Mouse (Mus musculus): Measurements from ENCODE around the gene Hoxc6. TPM values are rescaled to one million over a fixed set of nuclear protein-coding genes. Genes with fewer than 3 reads are reported as not detected.
A peak's percentile ranks its signal among the peaks of the same experiment; 100 is the strongest.

The Hoxc6 gene
- polyA plus RNA-seq, 1 experiment from 2014 or later: 12.3 TPM

DNA sequence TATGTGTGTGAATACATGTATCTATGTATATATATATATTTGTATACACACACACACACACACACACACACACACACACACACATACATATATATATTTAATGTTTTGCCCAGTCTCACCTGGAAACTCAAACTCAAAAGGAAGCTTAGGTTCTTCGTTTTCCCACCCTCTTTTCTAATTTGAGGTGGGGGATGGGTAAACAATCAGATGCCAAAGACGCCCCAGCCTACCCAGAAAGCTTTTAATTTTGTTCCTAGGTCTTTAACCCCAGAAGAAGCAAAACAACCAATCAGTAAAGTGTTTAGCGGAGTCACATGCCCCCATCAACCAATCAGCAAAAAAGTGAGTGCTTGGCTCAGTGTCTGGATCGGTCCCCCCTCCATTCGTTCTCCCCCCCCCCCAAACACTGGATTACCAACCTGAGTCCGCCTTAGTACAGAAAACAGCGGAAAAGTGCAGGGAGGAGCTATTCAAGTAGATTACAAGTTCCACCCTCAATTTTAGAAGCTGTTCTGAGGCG is 22.9 kb downstream of the Hoxc6 start:
- peaks cover 71% of the 10 kb centered on the region for H3K4me1 ChIP-seq (ENCODE audit: control insufficient read depth, insufficient read depth, low read length)
- H3K27me3 ChIP-seq (ENCODE audit: control insufficient read depth, insufficient read depth, low read length): peaks cover 3% of the 10 kb centered on the region; the same call in 1 of the 2 replicates
- ATAC-seq (ENCODE audit: low FRiP score, low TSS enrichment): no peak
- H3K36me3 ChIP-seq (ENCODE audit: control insufficient read depth, insufficient read depth, low read length): no peaks in the 10 kb centered on the region; the same call in 1 of the 2 replicates
- no peak overlapping the region for H3K9ac ChIP-seq (ENCODE audit: low read depth, low read length)
- H3K4me2 ChIP-seq (replicated peaks; ENCODE audit: low read depth, low read length): peak overlapping the region; percentile 31
- H3K4me3 ChIP-seq (ENCODE audit: low read length): peak overlapping the region; percentile 2; the same call in 1 of the 2 replicates
- WGBS: 9% methylated on average over 8 of the region's 8 CpGs
- H3K9me3 ChIP-seq (ENCODE audit: control insufficient read depth, low read length): no peaks in the 10 kb centered on the region
- H3K27ac ChIP-seq (ENCODE audit: low read depth, low read length): no peak overlapping the region

GRCm38 (mm10) chr15:103021544-103021943 is 23.5 kb downstream of the Hoxc6 start:
- ATAC-seq (ENCODE audit: low FRiP score, low TSS enrichment): no peak
- H3K9ac ChIP-seq (ENCODE audit: low read depth, low read length): no peak overlapping the region
- 16% methylated on average over 8 of the region's 8 CpGs for WGBS
- H3K27me3 ChIP-seq (ENCODE audit: control insufficient read depth, insufficient read depth, low read length): peaks cover 3% of the 10 kb centered on the region; the same call in 1 of the 2 replicates
- H3K36me3 ChIP-seq (ENCODE audit: control insufficient read depth, insufficient read depth, low read length): no peaks in the 10 kb centered on the region; the same call in 1 of the 2 replicates
- peak overlapping the region; percentile 2; the same call in 1 of the 2 replicates for H3K4me3 ChIP-seq (ENCODE audit: low read length)
- peaks cover 73% of the 10 kb centered on the region for H3K4me1 ChIP-seq (ENCODE audit: control insufficient read depth, insufficient read depth, low read length)
- no peak overlapping the region for H3K27ac ChIP-seq (ENCODE audit: low read depth, low read length)
- H3K4me2 ChIP-seq (replicated peaks; ENCODE audit: low read depth, low read length): peak overlapping the region; percentile 31
- no peaks in the 10 kb centered on the region for H3K9me3 ChIP-seq (ENCODE audit: control insufficient read depth, low read length)

- Histone ChIP-seq H3K27ac (ENCODE audit: low read depth, low read length) (0 out of 2 replicates have a peak overlapping the region, but pooled peaks have one; percentile 3), H3K4me1 (ENCODE audit: control insufficient read depth, insufficient read depth, low read length) (peaks cover 67% of the 10 kb centered on the region), H3K36me3 (ENCODE audit: control insufficient read depth, insufficient read depth, low read length) (no peaks in the 10 kb centered on the region), H3K27me3 (ENCODE audit: control insufficient read depth, insufficient read depth, low read length) (peaks cover 3% of the 10 kb centered on the region; the same call in 1 of the 2 replicates), H3K9me3 (ENCODE audit: control insufficient read depth, low read length) (no peaks in the 10 kb centered on the region), H3K9ac (ENCODE audit: low read depth, low read length) (no peak overlapping the region), H3K4me2 (replicated peaks; ENCODE audit: low read depth, low read length) (no peak overlapping the region), H3K4me3 (ENCODE audit: low read length) (no peak overlapping the region)
- 9% methylated on average over 2 of the region's 2 CpGs for WGBS
- peak; percentile 56; the same call in 1 of the 2 replicates for ATAC-seq (ENCODE audit: low FRiP score, low TSS enrichment)
These were observed 26.1 kb downstream of the Hoxc6 start for GRCm38 (mm10) chr15:103024131-103024530.

DNA sequence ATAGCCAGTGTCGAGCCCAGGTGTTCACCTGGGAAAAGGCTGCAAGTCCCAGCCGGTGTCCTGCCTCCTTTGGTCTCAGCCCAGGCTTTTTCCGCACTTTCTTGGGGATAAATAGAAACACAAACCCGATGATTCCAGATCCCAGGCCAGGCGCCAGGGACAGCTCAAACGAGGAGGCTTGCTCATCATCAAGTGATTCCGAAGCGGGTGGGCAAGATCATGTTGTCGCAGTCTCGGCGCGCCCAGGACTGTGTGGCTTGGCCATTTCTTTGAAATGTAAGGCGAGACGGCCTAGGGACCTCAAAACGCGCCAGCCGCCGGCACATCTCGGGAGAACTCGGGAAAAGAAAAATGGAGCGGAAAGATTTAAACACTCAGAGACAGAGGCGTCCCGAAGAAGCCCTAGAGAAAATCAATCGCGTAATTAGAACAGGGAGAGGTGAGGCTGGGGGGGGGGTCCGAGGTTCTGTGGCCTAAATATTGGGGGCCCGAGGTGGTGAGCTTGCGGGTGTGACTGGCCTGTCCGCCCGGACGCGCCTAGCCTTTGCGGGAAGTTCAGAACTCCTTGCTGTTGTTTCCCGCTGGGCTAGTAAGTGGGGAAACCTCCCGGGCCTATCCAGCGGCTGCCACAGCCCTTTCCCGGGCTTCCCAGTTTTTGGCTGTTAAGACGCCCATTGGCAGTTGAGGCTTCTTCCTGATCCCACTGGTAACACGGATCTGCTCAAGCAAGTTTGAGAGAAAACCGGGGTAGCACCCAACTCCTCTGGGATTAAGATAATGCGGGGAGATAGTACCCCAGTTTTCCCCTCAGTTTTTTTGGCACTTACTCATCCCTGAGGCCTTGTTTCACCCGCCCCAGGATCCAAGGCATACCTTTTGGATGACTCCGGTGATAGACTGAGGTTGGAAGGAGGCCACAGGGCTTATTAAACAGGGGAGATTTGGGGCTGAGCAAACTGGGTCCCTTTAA is 29.5 kb downstream of the Hoxc6 start:
- 8% methylated on average over 43 of the region's 43 CpGs for WGBS
- H3K4me1 ChIP-seq (ENCODE audit: control insufficient read depth, insufficient read depth, low read length): peaks cover 61% of the 10 kb centered on the region
- peak overlapping the region; percentile 27 for H3K4me3 ChIP-seq (ENCODE audit: low read length)
- H3K27ac ChIP-seq (ENCODE audit: low read depth, low read length): peak overlapping the region; percentile 71
- peaks cover 3% of the 10 kb centered on the region; the same call in 1 of the 2 replicates for H3K27me3 ChIP-seq (ENCODE audit: control insufficient read depth, insufficient read depth, low read length)
- H3K9me3 ChIP-seq (ENCODE audit: control insufficient read depth, low read length): no peaks in the 10 kb centered on the region
- ATAC-seq (ENCODE audit: low FRiP score, low TSS enrichment): peak; percentile 29; the same call in 1 of the 2 replicates
- peak overlapping the region; percentile 44 for H3K9ac ChIP-seq (ENCODE audit: low read depth, low read length)
- peak overlapping the region; percentile 42 for H3K4me2 ChIP-seq (replicated peaks; ENCODE audit: low read depth, low read length)
- no peaks in the 10 kb centered on the region for H3K36me3 ChIP-seq (ENCODE audit: control insufficient read depth, insufficient read depth, low read length)

GRCm38 (mm10) chr15:103028916-103029512 is 31.0 kb downstream of the Hoxc6 start:
- no peak overlapping the region for H3K4me2 ChIP-seq (replicated peaks; ENCODE audit: low read depth, low read length)
- no peak overlapping the region for H3K4me3 ChIP-seq (ENCODE audit: low read length)
- peaks cover 65% of the 10 kb centered on the region for H3K4me1 ChIP-seq (ENCODE audit: control insufficient read depth, insufficient read depth, low read length)
- H3K36me3 ChIP-seq (ENCODE audit: control insufficient read depth, insufficient read depth, low read length): no peaks in the 10 kb centered on the region
- 51% methylated on average over 9 of the region's 9 CpGs for WGBS
- H3K27me3 ChIP-seq (ENCODE audit: control insufficient read depth, insufficient read depth, low read length): 0 out of 2 replicates have a peak, but pooled peaks cover 6% of the 10 kb centered on the region
- H3K27ac ChIP-seq (ENCODE audit: low read depth, low read length): no peak overlapping the region
- no peak for ATAC-seq (ENCODE audit: low FRiP score, low TSS enrichment)
- no peak overlapping the region for H3K9ac ChIP-seq (ENCODE audit: low read depth, low read length)
- no peaks in the 10 kb centered on the region for H3K9me3 ChIP-seq (ENCODE audit: control insufficient read depth, low read length)

DNA sequence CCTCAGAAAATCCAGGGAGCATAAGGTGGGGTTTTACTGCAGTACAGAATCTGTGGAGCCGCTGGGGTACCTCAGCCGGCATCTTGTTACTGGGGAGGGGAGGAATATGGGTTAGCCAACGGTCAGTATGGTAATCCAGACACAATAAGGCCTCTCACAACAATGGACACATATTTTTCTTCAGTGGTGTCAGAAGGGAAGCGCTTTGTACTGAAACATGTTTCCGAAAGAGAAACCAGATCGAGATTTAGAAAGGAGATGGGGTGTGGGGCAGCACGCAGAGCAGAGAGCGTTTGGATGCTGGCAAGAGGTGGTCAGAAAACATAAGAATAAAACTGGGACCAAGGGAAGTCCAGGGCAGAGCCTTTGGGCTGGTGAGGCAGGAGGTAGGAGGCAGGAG is 32.1 kb downstream of the Hoxc6 start:
- H3K4me1 ChIP-seq (ENCODE audit: control insufficient read depth, insufficient read depth, low read length): peaks cover 64% of the 10 kb centered on the region
- 26% methylated on average over 8 of the region's 8 CpGs for WGBS
- H3K4me2 ChIP-seq (replicated peaks; ENCODE audit: low read depth, low read length): no peak overlapping the region; the same call in 1 of the 2 replicates
- no peak overlapping the region for H3K9ac ChIP-seq (ENCODE audit: low read depth, low read length)
- H3K27ac ChIP-seq (ENCODE audit: low read depth, low read length): no peak overlapping the region
- 0 out of 2 replicates have a peak, but pooled peaks cover 6% of the 10 kb centered on the region for H3K27me3 ChIP-seq (ENCODE audit: control insufficient read depth, insufficient read depth, low read length)
- H3K4me3 ChIP-seq (ENCODE audit: low read length): no peak overlapping the region
- no peak for ATAC-seq (ENCODE audit: low FRiP score, low TSS enrichment)
- no peaks in the 10 kb centered on the region for H3K9me3 ChIP-seq (ENCODE audit: control insufficient read depth, low read length)
- H3K36me3 ChIP-seq (ENCODE audit: control insufficient read depth, insufficient read depth, low read length): no peaks in the 10 kb centered on the region

- H3K9me3 ChIP-seq (ENCODE audit: control insufficient read depth, low read length): no peaks in the 10 kb centered on the region
- H3K4me2 ChIP-seq (replicated peaks; ENCODE audit: low read depth, low read length): peak overlapping the region; percentile 19; the same call in 1 of the 2 replicates
- H3K4me1 ChIP-seq (ENCODE audit: control insufficient read depth, insufficient read depth, low read length): peaks cover 62% of the 10 kb centered on the region
- 0% methylated on average over 2 of the region's 3 CpGs for WGBS
- H3K27me3 ChIP-seq (ENCODE audit: control insufficient read depth, insufficient read depth, low read length): 0 out of 2 replicates have a peak, but pooled peaks cover 6% of the 10 kb centered on the region
- no peak for ATAC-seq (ENCODE audit: low FRiP score, low TSS enrichment)
- no peak overlapping the region for H3K4me3 ChIP-seq (ENCODE audit: low read length)
- H3K36me3 ChIP-seq (ENCODE audit: control insufficient read depth, insufficient read depth, low read length): no peaks in the 10 kb centered on the region
- peak overlapping the region; percentile 71 for H3K27ac ChIP-seq (ENCODE audit: low read depth, low read length)
- H3K9ac ChIP-seq (ENCODE audit: low read depth, low read length): 0 out of 2 replicates have a peak overlapping the region, but pooled peaks have one; percentile 23
These were observed 34.1 kb downstream of the Hoxc6 start for GRCm38 (mm10) chr15:103032167-103032566.

DNA sequence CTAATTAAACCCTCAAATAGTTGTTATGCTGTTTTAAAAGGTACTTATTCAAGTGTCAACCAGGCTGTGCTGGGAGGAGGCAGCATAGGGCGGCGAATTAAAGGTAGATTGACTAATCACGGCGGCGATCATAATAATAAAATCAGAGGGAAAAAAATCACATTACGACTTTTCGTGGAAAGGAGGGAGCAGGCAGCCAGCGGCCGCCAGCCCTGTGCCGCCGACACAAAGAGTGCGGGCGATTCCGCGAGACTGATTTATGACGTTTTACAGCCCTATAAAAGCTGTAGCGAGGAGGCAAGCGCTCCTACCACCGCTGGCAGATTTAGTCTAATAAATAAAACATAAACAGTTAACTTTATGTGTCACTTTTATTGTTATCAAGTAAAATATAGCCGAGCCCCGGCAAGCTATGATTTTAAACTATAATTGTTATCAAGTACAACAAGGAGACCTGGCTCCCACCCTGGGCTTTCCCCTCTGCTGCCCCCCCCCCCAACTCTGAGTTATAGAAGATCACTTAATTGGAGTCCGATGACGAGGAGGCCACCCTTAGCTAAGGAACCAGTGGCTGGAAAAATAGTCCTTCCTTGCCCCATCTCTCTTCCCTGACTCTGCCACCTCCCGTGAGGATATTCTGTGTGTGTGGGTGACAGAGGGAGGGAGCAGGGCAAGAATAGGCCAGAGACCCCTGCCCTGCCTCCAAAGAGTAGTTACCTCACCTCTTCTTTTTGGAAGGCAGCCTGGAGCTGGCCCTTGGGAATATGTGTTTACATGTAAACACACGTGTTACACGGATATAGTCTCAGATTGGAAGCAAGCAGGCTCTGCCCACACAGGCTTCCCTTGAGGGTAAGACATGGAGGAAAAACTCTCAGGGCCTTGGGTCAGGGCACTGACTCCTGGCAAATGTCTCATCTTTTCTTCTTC is 34.9 kb downstream of the Hoxc6 start:
- Histone ChIP-seq H3K36me3 (ENCODE audit: control insufficient read depth, insufficient read depth, low read length) (no peaks in the 10 kb centered on the region), H3K4me2 (replicated peaks; ENCODE audit: low read depth, low read length) (peak overlapping the region; percentile 19), H3K27me3 (ENCODE audit: control insufficient read depth, insufficient read depth, low read length) (peaks cover 6% of the 10 kb centered on the region; the same call in 1 of the 2 replicates), H3K9me3 (ENCODE audit: control insufficient read depth, low read length) (no peaks in the 10 kb centered on the region), H3K9ac (ENCODE audit: low read depth, low read length) (no peak overlapping the region), H3K4me3 (ENCODE audit: low read length) (no peak overlapping the region; the same call in 1 of the 2 replicates), H3K27ac (ENCODE audit: low read depth, low read length) (peak overlapping the region; percentile 77), H3K4me1 (ENCODE audit: control insufficient read depth, insufficient read depth, low read length) (peaks cover 55% of the 10 kb centered on the region)
- WGBS: 2% methylated on average over 26 of the region's 26 CpGs
- 0 out of 2 replicates have a peak, but pooled peaks have one; percentile 8 for ATAC-seq (ENCODE audit: low FRiP score, low TSS enrichment)

Measured in kidney, embryonic 14.5 days (tissue).